Mouse (Mus musculus) cortical plate, adult 2 months (tissue): ENCODE measurements at regions not wholly inside any gene's neighbourhood (a gene's known extent, or its start where the extent isn't known, plus 50 kb on each side); places are given as distances from the start of the nearest gene placed in this dataset.

Source experiments
- CTCF ChIP-seq: fragments of 200-500 bp; IDR thresholded peaks from 2 replicates; pipeline ENCODE4 v1.5.1; 2011; ENCODE audit warnings: mild to moderate bottlenecking, control low read depth, low read length; ENCODE audit not compliant: insufficient read depth; ENCODE audit errors: extremely low read depth
- POLR2A ChIP-seq: fragments of 200-500 bp; IDR thresholded peaks from 2 replicates; pipeline ENCODE4 v1.6.1; 2011; ENCODE audit warnings: mild to moderate bottlenecking, low read length, control low read depth; ENCODE audit not compliant: insufficient read depth; ENCODE audit errors: extremely low read depth

GRCm38 (mm10) chr10:96821852-96822251 is 205.0 kb downstream of the Btg1 start:
- TF ChIP-seq POLR2A: no peak
- TF ChIP-seq CTCF: no peak
